Mouse (Mus musculus) heart, adult 11 months (tissue): Measurements from ENCODE around the gene D930048N14Rik.

Source experiments
- DNase-seq: peaks from one replicate; pipeline ENCODE4 v3.0.0; 2022

The D930048N14Rik gene

DNA sequence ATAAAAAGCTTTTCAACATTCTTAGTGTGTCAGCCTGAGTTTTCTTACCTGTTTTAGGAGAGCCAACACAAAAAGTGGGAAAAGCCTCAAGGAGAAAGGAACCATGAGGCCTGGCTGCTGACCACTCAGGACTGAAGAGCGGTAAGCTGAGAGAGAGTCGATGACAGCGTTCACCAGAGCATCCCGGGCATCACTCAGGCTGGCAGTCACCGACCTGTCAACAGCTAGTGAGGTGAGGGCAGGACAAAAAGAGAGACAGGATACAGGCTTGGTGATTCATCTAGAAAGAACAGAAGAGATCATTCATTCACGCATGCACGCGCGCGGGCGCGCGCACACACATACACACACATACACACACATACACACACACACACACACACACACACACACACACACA, 56.3 kb downstream of the D930048N14Rik start:
- peak; percentile 85 for DNase-seq
